Mouse (Mus musculus) brain, embryonic 14.5 days (tissue): ENCODE measurements around the gene Nfyc.

Experiments used
- CTCF ChIP-seq: fragments of 200-500 bp; IDR thresholded peaks from 2 replicates; pipeline ENCODE4 v1.5.1; 2012; ENCODE audit warnings: inconsistent platforms, mild to moderate bottlenecking, moderate library complexity, borderline replicate concordance; ENCODE audit not compliant: insufficient read depth, insufficient read length; ENCODE audit errors: extremely low read depth
- POLR2A ChIP-seq: fragments of 200-500 bp; IDR thresholded peaks from 2 replicates; pipeline ENCODE4 v1.6.1; 2012; ENCODE audit warnings: mild to moderate bottlenecking, inconsistent platforms, borderline replicate concordance; ENCODE audit not compliant: poor library complexity, insufficient read depth, insufficient read length, severe bottlenecking; ENCODE audit errors: extremely low read depth

GRCm38 (mm10) chr4:120796687-120797086 is 34.7 kb downstream of the Nfyc start:
- TF ChIP-seq CTCF: no peak
- TF ChIP-seq POLR2A: no peak
